In the genomic region with DNA sequence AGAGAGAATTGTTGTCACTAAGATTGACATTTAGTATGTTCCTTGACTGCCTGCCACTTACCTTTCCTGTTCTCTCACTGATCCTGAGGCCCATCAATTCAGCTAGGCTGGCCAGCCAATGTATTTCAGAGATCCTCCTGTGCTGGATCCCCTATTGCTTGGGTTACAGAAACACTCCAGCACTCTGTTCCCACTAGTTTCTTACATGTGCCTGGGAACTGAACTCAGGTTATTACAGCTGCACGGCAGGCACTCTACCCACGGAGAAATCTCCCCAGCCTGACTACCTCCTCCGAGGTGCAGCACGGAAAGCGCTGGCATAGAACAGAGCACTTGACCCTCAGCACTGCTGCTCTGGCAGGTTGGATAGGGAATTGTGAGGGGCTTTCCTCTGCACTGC, we compare ENCODE assay signal across 26 mouse cellular contexts. TPM values are rescaled to one million over a fixed set of nuclear protein-coding genes. Genes with fewer than 3 reads are reported as not detected.
A peak's percentile ranks its signal among the peaks of the same experiment; 100 is the strongest.
DNase-seq lines count a peak whose midpoint lies in the region; ATAC-seq lines count a peak whose summit lies in the region.
"Had no signal": no experiment of that assay in that cellular context is flagged by ENCODE, and none has a peak within 500 bp of the region (broad histone marks: within the 10 kb centered on the region; RNA-seq: fewer than 3 reads in every experiment).

No protein-coding gene starts in this region.

- peak overlapping the region; percentile 24; the same call in 1 of the 2 replicates for H3K4me3 ChIP-seq in heart, embryonic 10.5 days
- H3K4me3 ChIP-seq in heart, embryonic 16.5 days (ENCODE audit: low read length), result no peak overlapping the region
- no peak overlapping the region for H3K4me3 ChIP-seq in embryonic facial prominence, embryonic 10.5 days
- H3K4me3 ChIP-seq in limb, embryonic 10.5 days, result no peak overlapping the region
- H3K4me3 ChIP-seq: erythroblast, embryonic 14.5 days; forebrain, embryonic 13.5 days; hindbrain, embryonic 10.5 days; left cerebral cortex, adult 2 months; limb, embryonic 15.5 days had no signal

- intact Hi-C loops in heart, postnatal 36 days (cut with DNase I), result no loop called here

- H3K27ac ChIP-seq in heart, embryonic 10.5 days, result peak overlapping the region; percentile 84
- H3K27ac ChIP-seq in heart, embryonic 16.5 days (ENCODE audit: low read length), result peak overlapping the region; percentile 92
- peak overlapping the region; percentile 32; the same call in 1 of the 2 replicates for H3K27ac ChIP-seq in embryonic facial prominence, embryonic 10.5 days (replicated peaks)
- peak overlapping the region; percentile 1; the same call in 1 of the 2 replicates for H3K27ac ChIP-seq in limb, embryonic 10.5 days
- H3K27ac ChIP-seq: forebrain, embryonic 13.5 days; hindbrain, embryonic 10.5 days; left cerebral cortex, adult 2 months; liver, embryonic 14.5 days had no signal

- H3K4me2 ChIP-seq in heart, embryonic 16.5 days (ENCODE audit: low read depth, low read length), result peak overlapping the region; percentile 1; the same call in 1 of the 2 replicates
- H3K4me2 ChIP-seq: forebrain, embryonic 13.5 days; limb, embryonic 15.5 days; lung, embryonic 14.5 days had no signal

- 45% methylated on average over 5 of the region's 5 CpGs for WGBS in heart, embryonic 10.5 days
- WGBS in heart, embryonic 16.5 days, result 34% methylated on average over 5 of the region's 5 CpGs
- 84% methylated on average over 5 of the region's 5 CpGs for whole genome bisulfite sequencing in embryonic facial prominence, embryonic 10.5 days
- 90% methylated on average over 5 of the region's 5 CpGs for WGBS in limb, embryonic 10.5 days

- ATAC-seq in heart, embryonic 16.5 days (replicated peaks; ENCODE audit: extremely low read depth, insufficient read depth, low FRiP score), result no peak
- no peak for ATAC-seq in inflammation-experienced regulatory T-cells, adult 6 months
- ATAC-seq: Patski had no signal

- H3K4me1 ChIP-seq in heart, embryonic 10.5 days, result peaks cover 64% of the 10 kb centered on the region
- H3K4me1 ChIP-seq in heart, embryonic 16.5 days (ENCODE audit: control insufficient read depth, insufficient read depth, low read length), result peaks cover 51% of the 10 kb centered on the region
- peaks cover 25% of the 10 kb centered on the region for H3K4me1 ChIP-seq in embryonic facial prominence, embryonic 10.5 days
- H3K4me1 ChIP-seq in limb, embryonic 10.5 days, result peaks cover 45% of the 10 kb centered on the region
- H3K4me1 ChIP-seq: hindbrain, embryonic 10.5 days; limb, embryonic 15.5 days had no signal

- H3K9ac ChIP-seq in heart, embryonic 16.5 days (ENCODE audit: low read length), result peak overlapping the region; percentile 49
- H3K9ac ChIP-seq: forebrain, embryonic 13.5 days; limb, embryonic 15.5 days; liver, embryonic 14.5 days; lung, embryonic 14.5 days had no signal

- no peaks in the 10 kb centered on the region for H3K9me3 ChIP-seq in heart, embryonic 10.5 days
- H3K9me3 ChIP-seq in heart, embryonic 16.5 days (replicated peaks; ENCODE audit: control insufficient read depth, low read length), result no peaks in the 10 kb centered on the region
- no peaks in the 10 kb centered on the region for H3K9me3 ChIP-seq in embryonic facial prominence, embryonic 10.5 days
- H3K9me3 ChIP-seq in limb, embryonic 10.5 days (replicated peaks), result no peaks in the 10 kb centered on the region
- H3K9me3 ChIP-seq: forebrain, embryonic 13.5 days; G1E; hindbrain, embryonic 10.5 days; limb, embryonic 15.5 days had no signal

- no peaks in the 10 kb centered on the region for H3K27me3 ChIP-seq in heart, embryonic 10.5 days (ENCODE audit: insufficient read depth, poor library complexity, severe bottlenecking)
- no peaks in the 10 kb centered on the region for H3K27me3 ChIP-seq in heart, embryonic 16.5 days (ENCODE audit: control insufficient read depth, insufficient read depth, low read length)
- H3K27me3 ChIP-seq in embryonic facial prominence, embryonic 10.5 days (replicated peaks; ENCODE audit: low read depth, poor library complexity, severe bottlenecking), result no peaks in the 10 kb centered on the region
- no peaks in the 10 kb centered on the region for H3K27me3 ChIP-seq in limb, embryonic 10.5 days (ENCODE audit: low read depth, poor library complexity, severe bottlenecking)
- H3K27me3 ChIP-seq: CH12.LX; forebrain, embryonic 13.5 days; limb, embryonic 15.5 days; Patski had no signal

- DNase-seq in heart, embryonic 10.5 days (ENCODE audit: low spot score), result no peak
- DNase-seq in heart, postnatal 4 days, result no peak
- DNase-seq in heart, postnatal 36 days, result no peak
- no peak for DNase-seq in embryonic facial prominence, embryonic 10.5 days (ENCODE audit: low spot score)
- no peak for DNase-seq in limb, embryonic 10.5 days (ENCODE audit: low spot score)
- DNase-seq: adrenal gland, postnatal 36 days; B cell, adult 2 months; cerebellum, adult 11 months; cerebellum, adult 9-11 months; gastrocnemius, postnatal 25 days; kidney, adult 11 months; kidney, postnatal 4 days; layer of hippocampus, adult 9-11 months; lung, postnatal 4 days had no signal

- H3K36me3 ChIP-seq in heart, embryonic 10.5 days, result peaks cover 54% of the 10 kb centered on the region
- H3K36me3 ChIP-seq in heart, embryonic 16.5 days (ENCODE audit: control insufficient read depth, insufficient read depth), result peaks cover 22% of the 10 kb centered on the region
- H3K36me3 ChIP-seq in embryonic facial prominence, embryonic 10.5 days (replicated peaks), result peaks cover 18% of the 10 kb centered on the region; the same call in 1 of the 2 replicates
- peaks cover 11% of the 10 kb centered on the region for H3K36me3 ChIP-seq in limb, embryonic 10.5 days
- H3K36me3 ChIP-seq: G1E had no signal

RNA-seq across cellular contexts. Expression of gene Gyg, which starts 7.5 kb away (rescaled TPM):
- polyA plus RNA-seq in heart, embryonic 10.5 days (2016; fragmentation: Nextera tagmentation; extraction: Ambion mirVana), result 444 and 807 TPM in 2 replicates
- 100 to 1,000 TPM; 226 to 231 TPM for total RNA-seq in heart, postnatal 4 days (2021)
- 457 and 496 TPM in 2 replicates for polyA plus RNA-seq in heart, embryonic 16.5 days (2015; fragmentation: Nextera tagmentation; extraction: Ambion mirVana)
- 100 to 1,000 TPM; 151 to 158 TPM for total RNA-seq in heart, postnatal 36 days (2021)
- polyA plus RNA-seq in embryonic facial prominence, embryonic 10.5 days (2016; fragmentation: Nextera tagmentation; extraction: Ambion mirVana), result 39.7 and 40.8 TPM in 2 replicates
- polyA plus RNA-seq in limb, embryonic 10.5 days (2016; fragmentation: Nextera tagmentation; extraction: Ambion mirVana), result 43.1 and 44.2 TPM in 2 replicates
- polyA plus RNA-seq in inflammation-experienced regulatory T-cells, adult 6 months (2017; shearing (Covaris generic)), result 100 to 1,000 TPM in 2 of 3 experiments, 10 to 100 TPM in 1; 92.6 to 129 (median 107) TPM
- total RNA-seq: G1E had no signal
- polyA plus RNA-seq: G1E had no signal

Comparison
In these comparisons a context has a peak if more than half of its experiments do, and no peak if none do; other contexts are left out.
1. H3K27ac ChIP-seq: peak in every context shown above with its lines; median percentile 92 in heart, embryonic 16.5 days; 84 in heart, embryonic 10.5 days; 32 in embryonic facial prominence, embryonic 10.5 days; 1 in limb, embryonic 10.5 days.